Mouse (Mus musculus): ENCODE results near the gene Pcbp3.

GRCm38 (mm10) chr10:76724231-76724736, 237.4 kb downstream of the Pcbp3 start:
- no peak for TF ChIP-seq GATA1 (IDR thresholded peaks at IDR 0.05; ENCODE audit: low read length)
- TF ChIP-seq TAL1 (IDR thresholded peaks at IDR 0.05; ENCODE audit: low read length) = no peak

Data from erythroblast, embryonic 14.5 days (primary cell).